Mouse (Mus musculus): Measurements from ENCODE around the gene Cklf.

GRCm38 (mm10) chr8:104294396-104294795, 43.7 kb downstream of the Cklf start:
- TF ChIP-seq CTCF (conservative IDR thresholded peaks at IDR 0.05; ENCODE audit: low read length) (no peak), POU5F1 (IDR thresholded peaks at IDR 0.05; ENCODE audit: borderline replicate concordance, low read length) (no peak)

Measured in E14TG2a.4 (cell line).